ENCODE assay signal across 8 mouse cellular contexts in the genomic region with DNA sequence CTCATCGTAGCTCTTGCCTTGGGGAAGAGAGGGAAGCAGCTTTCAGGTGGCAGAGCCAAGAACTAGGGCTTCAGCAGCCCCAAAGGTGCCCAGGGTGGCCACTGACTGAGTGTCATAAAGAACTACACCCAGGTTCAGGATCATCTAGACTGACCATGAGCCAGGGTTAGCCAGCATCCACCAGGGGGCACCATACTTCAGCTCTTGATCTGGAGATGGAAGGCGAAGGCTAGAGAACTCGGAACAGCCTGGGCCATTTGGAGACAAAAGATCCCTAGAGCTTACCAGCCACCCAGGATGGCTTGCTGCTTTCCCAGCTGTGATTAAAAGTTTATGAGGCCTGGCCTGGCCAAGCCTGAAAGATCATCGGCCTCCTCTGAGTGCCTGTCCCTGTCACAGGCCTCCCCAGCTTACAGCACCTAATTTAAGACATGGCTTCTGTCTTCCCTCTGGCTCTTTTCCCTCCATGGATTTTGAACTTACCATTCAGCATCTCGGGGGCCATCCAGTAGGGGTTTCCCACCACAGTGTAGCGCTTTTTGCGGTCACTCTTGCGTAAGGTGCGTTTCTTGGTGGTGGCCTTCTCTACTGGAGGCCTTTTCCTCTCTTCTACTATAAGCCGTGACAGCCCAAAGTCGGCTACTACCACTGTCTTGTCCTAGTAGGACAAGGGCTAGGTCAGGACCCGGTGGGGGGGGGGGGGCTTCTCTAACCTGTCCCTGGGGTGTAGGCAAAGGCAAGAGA. TPM values are rescaled to one million over a fixed set of nuclear protein-coding genes. Genes with fewer than 3 reads are reported as not detected.
A peak's percentile ranks its signal among the peaks of the same experiment; 100 is the strongest.
DNase-seq lines count a peak whose midpoint lies in the region; ATAC-seq lines count a peak whose summit lies in the region.

No protein-coding gene starts in this region.

- H3K9me3 ChIP-seq in intestine, embryonic 16.5 days (ENCODE audit: control insufficient read depth, low read length) = no peaks in the 10 kb centered on the region
- H3K9me3 ChIP-seq in midbrain, embryonic 12.5 days = no peaks in the 10 kb centered on the region

- intact Hi-C loops in left cerebral cortex, postnatal 36 days (cut with DNase I) = loop anchor here (2.0 kb wide), 1 partner anchor 62 kb away; a partner anchor contains a TSS

- H3K4me1 ChIP-seq in intestine, embryonic 16.5 days (ENCODE audit: control insufficient read depth, insufficient read depth, low read length) = peaks cover 18% of the 10 kb centered on the region
- peaks cover 21% of the 10 kb centered on the region for H3K4me1 ChIP-seq in midbrain, embryonic 12.5 days

- no peak overlapping the region for H3K9ac ChIP-seq in intestine, embryonic 16.5 days (ENCODE audit: low read depth, low read length)
- H3K9ac ChIP-seq in midbrain, embryonic 12.5 days (replicated peaks) = no peak overlapping the region

- peak; percentile 77 for DNase-seq in urinary bladder, adult 18-20 months (ENCODE audit: low spot score in 2 of 2)
- DNase-seq in urinary bladder, adult 2 months (ENCODE audit: low spot score) = no peak
- peak; percentile 81 for DNase-seq in embryo, embryonic 9.5 days (ENCODE audit: extremely low spot score)
- peak; percentile 73 to 77 for DNase-seq in left cerebral cortex, postnatal 36 days (ENCODE audit: low spot score in 2 of 2)
- DNase-seq in skeletal muscle tissue, adult 2 months (ENCODE audit: low read depth, low spot score) = peak; percentile 77

- H3K4me2 ChIP-seq in intestine, embryonic 16.5 days (ENCODE audit: low read depth, low read length) = no peak overlapping the region
- H3K4me2 ChIP-seq in midbrain, embryonic 12.5 days (replicated peaks) = no peak overlapping the region

- H3K4me3 ChIP-seq in intestine, embryonic 16.5 days (ENCODE audit: low read length) = no peak overlapping the region
- H3K4me3 ChIP-seq in midbrain, embryonic 12.5 days = no peak overlapping the region

- H3K36me3 ChIP-seq in intestine, embryonic 16.5 days (ENCODE audit: control insufficient read depth, insufficient read depth, low read length) = peaks cover 18% of the 10 kb centered on the region
- H3K36me3 ChIP-seq in midbrain, embryonic 12.5 days = peaks cover 70% of the 10 kb centered on the region

- no peak overlapping the region for H3K27ac ChIP-seq in intestine, embryonic 16.5 days (ENCODE audit: low read length)
- no peak overlapping the region for H3K27ac ChIP-seq in midbrain, embryonic 12.5 days (replicated peaks)

- ATAC-seq in granulocyte monocyte progenitor cell, adult 5-6 weeks (replicated peaks; ENCODE audit: poor library complexity, severe bottlenecking) = peak; percentile 63
- ATAC-seq in intestine, embryonic 16.5 days = peak; percentile 68
- ATAC-seq in midbrain, embryonic 12.5 days (ENCODE audit: low FRiP score, low read depth) = peak; percentile 80

- WGBS in intestine, embryonic 16.5 days = 62% methylated on average over 12 of the region's 12 CpGs
- 60% methylated on average over 12 of the region's 12 CpGs for WGBS in midbrain, embryonic 12.5 days

- H3K27me3 ChIP-seq in intestine, embryonic 16.5 days (replicated peaks; ENCODE audit: control insufficient read depth, insufficient read depth, low read length) = no peaks in the 10 kb centered on the region
- no peaks in the 10 kb centered on the region for H3K27me3 ChIP-seq in midbrain, embryonic 12.5 days

RNA-seq across cellular contexts. Expression of a gene that starts 17.1 kb away (rescaled TPM):
- 37.8 and 51.7 TPM in 2 replicates for polyA plus RNA-seq in urinary bladder, adult 2 months (2012; rRNA removed)
- 30.2 and 35.9 TPM in 2 replicates for total RNA-seq in granulocyte monocyte progenitor cell, adult 5-6 weeks (2014; fragmentation: Nextera tagmentation)
- total RNA-seq in granulocyte monocyte progenitor cell, adult 5-6 weeks (2017) = 44.8 and 63.1 TPM in 2 replicates
- 7.3 and 8.8 TPM in 2 replicates for polyA plus RNA-seq in intestine, embryonic 16.5 days (2015; fragmentation: Nextera tagmentation; extraction: Ambion mirVana)
- total RNA-seq in left cerebral cortex, postnatal 36 days (2021) = 10 to 100 TPM; 32.6 to 34.3 TPM
- polyA plus RNA-seq in midbrain, embryonic 12.5 days (2016; fragmentation: Nextera tagmentation; extraction: Ambion mirVana) = 17.3 TPM in 2 replicates

RNA-seq across cellular contexts. Expression of a gene that starts 58.6 kb away (rescaled TPM):
- polyA plus RNA-seq in urinary bladder, adult 2 months (2012; rRNA removed) = 26.9 and 29.4 TPM in 2 replicates
- 98.0 and 105 TPM in 2 replicates for total RNA-seq in granulocyte monocyte progenitor cell, adult 5-6 weeks (2014; fragmentation: Nextera tagmentation)
- total RNA-seq in granulocyte monocyte progenitor cell, adult 5-6 weeks (2017) = 65.0 and 73.9 TPM in 2 replicates
- 20.9 and 22.1 TPM in 2 replicates for polyA plus RNA-seq in intestine, embryonic 16.5 days (2015; fragmentation: Nextera tagmentation; extraction: Ambion mirVana)
- 10 to 100 TPM; 48.3 to 49.2 TPM for total RNA-seq in left cerebral cortex, postnatal 36 days (2021)
- 140 and 154 TPM in 2 replicates for polyA plus RNA-seq in midbrain, embryonic 12.5 days (2016; fragmentation: Nextera tagmentation; extraction: Ambion mirVana)
